Mouse (Mus musculus) thymus, postnatal 10 days (tissue): ENCODE measurements around the gene Gla.

Source experiments
- DNase-seq, 2 experiments: peaks; one replicate each; pipeline ENCODE4 v3.0.0; 2021; ENCODE audit warnings: low spot score in 2 of 2

The Gla gene

GRCm38 (mm10) chrX:134600659-134601379 lies at the start of gene Gla, which contains the start of gene Hnrnph2:
Gene Gla (minus strand): TSS chrX:134601125.
Gene Hnrnph2 (plus strand): TSS chrX:134601179.
- peak; percentile 80 to 85 for DNase-seq

DNA sequence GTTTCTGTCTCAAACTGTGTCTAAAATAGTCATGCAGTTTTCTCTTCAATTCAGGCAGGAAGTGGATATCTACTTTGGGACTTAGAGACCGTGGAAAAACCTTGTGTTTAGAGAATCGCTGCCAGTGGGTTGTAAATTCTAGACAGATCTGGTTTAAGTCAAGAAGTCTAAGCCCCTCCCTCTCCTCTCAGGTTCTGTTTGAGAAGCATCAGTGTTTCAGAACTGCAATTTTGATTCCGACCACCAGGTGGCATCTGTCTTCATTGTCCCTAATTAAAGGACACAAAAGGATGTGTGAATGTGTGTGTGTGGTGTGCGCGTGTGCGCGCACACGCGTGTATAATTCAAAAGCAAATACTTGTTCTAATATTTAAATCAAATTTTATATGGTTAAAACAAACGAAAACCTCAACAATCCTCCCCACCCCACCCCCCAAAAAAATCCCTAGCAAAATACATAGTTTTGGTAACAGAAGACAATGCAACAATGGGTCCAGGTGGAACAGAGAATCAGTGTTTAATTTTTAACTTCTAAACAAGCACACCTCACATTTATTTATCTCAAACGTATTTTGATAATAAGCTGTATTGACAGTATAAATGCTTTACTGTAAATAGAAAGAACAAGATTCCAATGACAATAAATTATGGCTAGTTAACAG lies 47.2 kb upstream of the Gla start:
- DNase-seq: peak; percentile 62 to 67

DNA sequence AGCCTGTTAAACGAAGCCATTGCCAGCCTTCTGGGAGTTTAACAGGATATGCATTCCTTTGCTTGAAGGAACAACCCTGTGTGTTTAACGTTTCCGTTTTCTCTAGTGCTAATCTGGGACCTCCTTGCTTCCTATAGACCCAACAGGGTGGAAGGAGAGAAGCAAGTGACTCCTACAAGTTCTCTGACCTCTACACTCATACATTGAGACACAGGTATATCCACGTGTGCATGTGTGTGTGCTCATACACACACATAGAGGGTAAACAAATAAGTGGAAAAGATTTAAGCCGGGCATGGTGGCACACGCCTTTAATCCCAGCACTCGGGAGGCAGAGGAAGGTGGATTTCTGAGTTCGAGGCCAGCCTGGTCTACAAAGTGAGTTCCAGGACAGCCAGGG lies 46.5 kb upstream of the Gla start:
- DNase-seq: no peak

GRCm38 (mm10) chrX:134646338-134646737 lies 45.4 kb upstream of the Gla start:
- no peak for DNase-seq

GRCm38 (mm10) chrX:134641000-134641760 lies 40.3 kb upstream of the Gla start:
- no peak for DNase-seq

DNA sequence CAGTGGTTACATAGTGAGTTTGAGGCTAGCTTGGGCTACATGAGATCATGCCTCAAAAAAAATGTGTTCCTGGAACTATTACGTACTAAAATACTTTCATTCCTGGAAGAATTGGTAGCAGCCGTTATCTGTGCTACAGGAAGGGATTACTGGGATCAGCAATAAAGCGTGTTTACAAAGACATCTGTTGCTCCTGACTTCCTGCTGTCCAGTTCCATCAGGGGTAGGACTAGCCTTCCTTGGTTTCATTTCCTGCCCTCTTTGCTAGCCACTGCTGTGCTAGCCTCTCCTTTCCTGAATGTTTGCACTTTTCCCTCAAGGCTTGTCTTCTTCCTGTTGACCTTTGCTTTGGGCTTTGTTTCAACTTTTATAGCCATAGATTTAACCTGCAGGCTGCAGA lies 34.9 kb upstream of the Gla start:
- no peak for DNase-seq

DNA sequence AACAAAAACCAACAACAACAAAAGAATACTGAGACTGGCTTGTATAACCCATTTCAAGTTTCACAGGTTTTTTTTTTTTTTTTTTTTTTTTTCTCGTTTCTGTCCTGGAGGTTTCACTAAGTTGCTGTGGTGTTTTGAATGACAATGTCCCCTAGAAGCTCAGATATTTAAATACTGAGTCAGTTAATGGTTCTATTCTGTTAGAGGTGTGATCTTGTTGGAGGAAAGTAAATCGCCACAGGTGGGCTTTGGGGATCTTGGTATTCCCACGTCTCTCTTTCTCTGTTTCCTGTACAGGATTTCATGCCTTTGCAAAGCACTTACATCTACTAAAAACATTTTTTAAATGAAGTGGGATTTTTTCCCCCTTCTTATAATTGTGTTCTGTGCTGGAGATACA lies 34.2 kb upstream of the Gla start:
- no peak for DNase-seq

DNA sequence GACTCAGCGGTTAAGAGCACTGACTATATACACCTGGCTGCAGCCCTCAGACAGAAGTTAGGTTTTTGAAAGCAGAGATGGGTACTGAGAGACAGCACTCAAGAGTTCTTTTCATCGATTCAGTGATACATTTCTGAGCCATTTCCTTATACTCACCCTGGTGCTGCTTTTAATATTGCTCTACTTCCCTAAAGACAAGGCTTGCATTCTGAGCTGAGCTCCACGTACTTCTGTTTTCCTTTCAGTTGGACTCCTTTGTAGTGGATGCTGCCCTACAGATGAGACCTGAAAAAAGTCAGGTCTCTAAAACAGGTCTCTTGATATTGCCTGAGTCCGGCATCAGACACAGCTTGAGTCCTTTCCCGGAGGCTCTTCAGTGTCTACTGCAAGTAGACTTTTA lies 31.8 kb upstream of the Gla start:
- DNase-seq: no peak

DNA sequence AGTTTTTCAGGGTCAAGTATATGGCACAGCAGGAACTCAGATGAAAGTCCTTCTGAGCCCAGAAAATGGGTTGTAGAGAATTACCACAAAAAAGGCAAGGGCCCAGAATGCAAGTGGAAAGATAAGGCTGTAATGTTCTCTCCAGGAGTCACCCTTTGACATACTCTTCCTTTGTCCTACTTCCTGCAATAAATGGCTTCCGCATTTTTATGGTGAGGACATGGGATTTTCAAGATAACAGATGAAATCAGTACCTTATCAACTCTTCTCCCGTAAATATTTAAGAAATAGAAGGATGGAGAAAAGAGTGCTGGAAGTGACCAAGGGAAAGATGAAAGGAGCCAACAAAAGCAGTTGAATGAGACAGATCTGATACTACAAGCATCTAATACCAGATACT lies 27.3 kb upstream of the Gla start:
- DNase-seq: no peak

- no peak for DNase-seq
These were observed 22.4 kb upstream of the Gla start for GRCm38 (mm10) chrX:134623350-134623749.

DNA sequence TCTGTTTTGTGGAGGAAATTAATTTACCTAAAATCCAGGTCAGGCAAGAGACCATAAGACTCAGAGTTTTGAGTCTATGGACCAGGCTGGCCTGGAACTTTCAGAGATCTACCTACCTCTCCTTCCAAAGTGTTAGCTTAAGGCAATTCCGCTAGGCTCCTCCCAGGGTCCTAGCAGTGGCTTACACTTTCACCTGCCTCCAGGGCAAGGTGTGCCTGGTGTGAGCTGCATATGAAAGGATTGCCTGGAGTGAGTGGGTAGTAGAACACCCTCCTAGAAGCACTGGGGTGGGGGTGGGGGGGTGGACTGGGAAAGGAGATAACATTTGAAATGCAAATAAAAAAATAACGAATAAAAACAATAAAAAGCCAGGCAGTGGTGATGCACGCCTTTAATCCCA lies 20.8 kb upstream of the Gla start:
- no peak for DNase-seq

DNA sequence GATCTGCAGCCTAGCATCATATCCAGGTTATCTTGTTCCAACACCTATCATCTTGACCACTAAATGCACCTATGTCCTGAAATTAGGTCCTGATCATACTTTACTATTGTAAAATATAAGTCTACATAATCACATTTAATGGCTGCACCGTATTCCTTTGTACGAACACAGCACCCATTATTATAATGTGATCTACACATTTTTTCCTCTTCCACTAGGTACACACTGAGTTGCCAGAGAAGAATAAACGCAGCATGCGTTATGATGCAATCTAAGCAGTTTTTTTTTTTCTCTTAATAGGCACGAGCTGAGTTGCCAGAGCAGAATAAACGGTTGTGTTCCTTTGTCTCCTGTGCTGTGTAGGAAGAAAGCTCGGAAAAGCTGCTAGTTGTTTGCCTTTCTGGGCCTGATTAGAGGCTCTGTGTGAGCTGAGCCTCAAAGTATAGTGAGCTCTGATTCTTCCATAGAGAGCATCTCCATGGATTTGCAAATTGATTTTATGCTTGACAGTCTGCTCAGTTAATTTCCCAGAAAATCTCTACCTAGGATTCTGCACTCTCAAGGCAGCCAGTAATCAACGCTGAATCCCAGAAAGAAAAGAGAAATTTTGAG lies 19.4 kb upstream of the Gla start:
- DNase-seq: no peak

DNA sequence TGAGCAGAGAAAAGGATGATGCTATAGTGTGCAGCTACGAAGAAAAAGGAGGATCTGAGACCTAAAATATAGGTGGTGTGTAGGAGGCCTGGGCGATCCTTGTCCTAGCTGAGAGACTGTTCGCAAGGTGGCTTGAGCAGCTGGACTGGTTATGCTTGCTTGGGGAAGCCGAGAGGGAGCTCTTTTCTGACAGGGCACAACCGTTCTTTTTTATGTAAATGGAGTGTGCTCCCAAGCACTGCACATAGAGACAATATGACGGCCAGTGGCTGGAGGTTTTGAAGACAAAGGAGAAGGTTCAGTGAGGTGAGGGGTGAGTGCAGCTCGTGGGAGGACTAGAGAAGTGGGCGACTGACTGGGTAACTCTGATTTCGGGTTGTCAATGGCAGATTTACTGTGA lies 18.8 kb upstream of the Gla start:
- DNase-seq: no peak

DNA sequence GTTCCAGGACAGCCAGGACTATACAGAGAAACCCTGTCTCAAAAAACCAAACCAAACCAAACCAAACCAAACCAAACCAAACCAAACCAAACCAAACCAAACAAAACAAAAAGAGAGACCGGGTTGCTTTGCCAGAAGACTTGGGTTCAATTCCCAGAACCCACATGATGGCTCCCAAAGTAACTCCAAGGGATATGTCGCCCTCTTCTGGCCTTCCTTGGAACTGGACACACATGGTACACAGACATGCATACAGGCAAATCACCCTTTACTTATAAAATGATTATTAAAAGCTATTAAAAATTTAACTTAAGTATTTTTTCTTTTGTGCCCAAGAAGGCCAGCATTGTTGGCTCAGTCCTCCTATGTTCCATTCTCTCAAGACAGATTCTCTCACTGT lies 13.4 kb upstream of the Gla start:
- peak in 1 of 2 experiments; percentile 16 for DNase-seq

DNA sequence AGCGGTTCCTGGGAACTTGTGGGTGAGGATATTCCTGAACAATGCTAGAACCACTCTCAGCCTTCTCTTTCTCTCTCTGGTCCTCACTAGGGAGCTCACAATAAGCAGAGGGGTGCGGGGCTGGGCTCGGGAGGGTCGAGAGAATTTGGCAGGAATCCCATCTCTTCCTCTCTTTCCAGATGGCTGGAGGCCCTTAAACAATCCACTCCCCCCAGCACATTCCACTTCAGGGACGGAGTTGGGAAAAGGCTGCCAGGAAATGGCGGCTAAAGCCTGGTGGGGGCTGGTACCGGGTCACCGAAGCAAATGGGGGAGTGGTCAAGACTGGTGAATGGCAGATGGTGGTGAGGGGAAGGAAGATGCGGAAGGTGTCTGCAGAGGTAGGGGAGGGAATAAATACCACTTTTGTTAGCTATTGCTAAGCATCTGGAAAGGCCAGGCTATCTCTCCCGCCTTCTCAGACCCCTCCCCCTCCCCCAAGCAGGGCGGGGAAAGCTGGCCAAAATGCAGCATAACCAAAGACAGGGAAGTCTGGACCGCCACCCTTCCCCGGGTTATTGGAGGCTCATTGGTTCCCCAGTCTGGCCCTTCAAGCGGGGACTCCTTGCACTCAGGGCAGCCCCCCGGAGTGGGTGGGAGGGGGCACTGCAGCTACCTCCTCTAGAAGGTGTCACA lies 11.5 kb upstream of the Gla start:
- DNase-seq: peak in 1 of 2 experiments; percentile 3

DNA sequence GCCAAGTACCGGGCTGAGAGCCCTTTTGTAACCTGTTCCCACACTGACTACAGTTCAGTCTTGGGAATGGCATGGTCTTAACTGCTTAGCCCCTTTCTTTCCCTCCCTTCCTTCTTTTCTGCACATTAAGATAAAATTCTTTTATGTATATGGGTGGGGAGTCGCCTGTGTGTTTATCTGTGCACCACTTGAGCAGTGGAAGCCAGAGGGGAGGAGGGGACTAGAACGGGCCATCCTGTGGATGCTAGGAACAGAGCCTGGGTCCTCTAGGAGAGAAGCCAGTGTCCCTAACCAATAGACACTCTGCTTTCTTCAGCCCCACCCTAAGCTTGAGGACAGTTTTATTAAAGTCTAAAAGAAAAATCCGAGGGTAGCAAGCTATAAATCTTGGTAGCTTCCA lies 10.1 kb upstream of the Gla start:
- DNase-seq: no peak

DNA sequence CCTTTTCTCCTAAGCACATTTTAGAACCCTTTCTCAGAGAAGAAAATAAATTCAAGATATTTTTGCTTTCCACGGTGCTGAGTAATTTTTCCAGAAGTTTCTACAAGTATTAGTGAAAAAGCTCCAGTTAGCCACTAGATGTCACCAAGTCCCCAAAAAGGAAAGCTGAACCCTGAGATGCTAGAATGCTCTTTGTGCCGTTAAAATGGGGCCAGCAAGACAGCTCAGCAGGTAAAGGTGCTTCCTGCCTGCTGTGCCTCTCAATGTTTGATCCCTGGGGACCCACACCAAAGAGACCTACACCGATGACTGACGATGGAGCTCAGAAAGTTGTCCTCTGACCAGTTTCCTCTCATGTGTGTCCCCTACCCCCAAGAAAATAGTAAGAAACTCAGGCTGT lies 8.5 kb upstream of the Gla start:
- peak in 1 of 2 experiments; percentile 16 for DNase-seq

GRCm38 (mm10) chrX:134601380-134602120 lies 625 bp upstream of the Gla start:
- no peak for DNase-seq

GRCm38 (mm10) chrX:134599922-134600565 lies 881 bp downstream of the Gla start:
- DNase-seq: no peak

DNA sequence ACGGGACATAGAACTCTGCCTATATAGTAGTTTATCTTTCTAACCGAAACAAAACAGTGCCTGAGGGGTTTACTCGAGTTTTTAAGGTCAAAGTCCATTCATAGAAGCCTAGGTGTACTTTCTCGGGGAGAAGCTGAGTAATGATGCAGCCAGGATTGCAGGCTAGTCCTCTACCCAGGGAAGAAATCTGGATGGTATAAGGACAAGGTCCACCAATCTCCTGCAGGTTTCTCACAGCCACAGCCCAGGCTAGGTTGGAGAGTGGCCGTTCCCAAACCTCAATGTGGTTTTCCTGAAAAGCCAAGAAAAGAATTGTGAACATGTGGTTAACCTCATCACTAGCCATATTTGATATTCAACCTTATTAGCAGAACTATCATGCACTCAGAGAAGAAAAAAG lies 11.1 kb downstream of the Gla start:
- no peak for DNase-seq

DNA sequence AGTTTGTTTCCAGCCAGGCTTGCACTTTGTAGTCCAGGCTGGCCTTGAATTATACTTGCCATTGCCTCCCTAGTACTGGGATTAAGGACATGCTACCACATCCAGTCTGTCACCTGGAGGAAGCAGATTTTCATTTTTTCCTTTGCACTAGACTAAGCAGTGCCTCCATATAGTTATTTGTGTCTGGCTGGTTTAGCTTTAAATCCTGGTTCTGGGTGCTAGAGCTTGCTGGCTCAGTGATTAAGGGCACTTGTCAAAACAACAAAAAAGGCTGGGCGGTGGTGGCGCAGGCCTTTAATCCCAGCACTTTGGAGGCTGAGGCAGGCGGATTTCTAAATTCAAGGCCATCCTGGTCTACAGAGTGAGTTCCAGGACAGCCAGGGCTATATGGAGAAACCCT lies 11.9 kb downstream of the Gla start:
- DNase-seq: no peak
